Mouse (Mus musculus) hindbrain, embryonic 10.5 days (tissue): ENCODE data around the gene Rap2b. TPM values are rescaled to one million over a fixed set of nuclear protein-coding genes. Genes with fewer than 3 reads are reported as not detected.

Experiments used
- DNase-seq: peaks from one replicate; pipeline ENCODE4 v3.0.0-alpha.2; 2017; ENCODE audit warnings: low spot score
- H3K27ac ChIP-seq: fragments of 300-500 bp; sonication (generic); 2 replicates; pipeline ENCODE4 v1.5.1; 2016; ENCODE audit warnings: mild to moderate bottlenecking, moderate library complexity
- H3K27me3 ChIP-seq: fragments of 300-500 bp; sonication (generic); 2 replicates; pipeline ENCODE4 v1.6.1; 2016; ENCODE audit warnings: mild to moderate bottlenecking; ENCODE audit not compliant: poor library complexity, insufficient read depth, severe bottlenecking
- H3K36me3 ChIP-seq: fragments of 300-500 bp; sonication (generic); 2 replicates; pipeline ENCODE4 v1.6.1; 2016; ENCODE audit warnings: mild to moderate bottlenecking, moderate library complexity
- H3K4me1 ChIP-seq: fragments of 300-500 bp; sonication (generic); replicated peaks from 2 replicates; pipeline ENCODE4 v1.6.1; 2016; ENCODE audit warnings: mild to moderate bottlenecking
- H3K4me3 ChIP-seq: fragments of 300-500 bp; sonication (generic); 2 replicates; pipeline ENCODE4 v1.5.1; 2016; ENCODE audit warnings: mild to moderate bottlenecking, moderate library complexity
- H3K9me3 ChIP-seq: fragments of 300-500 bp; sonication (generic); 2 replicates; pipeline ENCODE4 v1.6.1; 2016; ENCODE audit warnings: mild to moderate bottlenecking, moderate library complexity
- WGBS: fragments of 180-500 bp; shearing (Covaris S2); methylation state at CpG from one replicate; pipeline ENCODE4 v1.1.7; 2016; 5-methylcytosine and 5-hydroxymethylcytosine counted together
- polyA plus RNA-seq: library from polyadenylated mRNA; unstranded; fragments of >200 nt; fragmentation: Nextera tagmentation; extraction: Ambion mirVana; gene quantifications from 2 replicates; pipeline ENCODE4 v1.2.1, GENCODE M21; 2016

The Rap2b gene
- polyA plus RNA-seq, 1 experiment from 2014 or later = 10.8 TPM

DNA sequence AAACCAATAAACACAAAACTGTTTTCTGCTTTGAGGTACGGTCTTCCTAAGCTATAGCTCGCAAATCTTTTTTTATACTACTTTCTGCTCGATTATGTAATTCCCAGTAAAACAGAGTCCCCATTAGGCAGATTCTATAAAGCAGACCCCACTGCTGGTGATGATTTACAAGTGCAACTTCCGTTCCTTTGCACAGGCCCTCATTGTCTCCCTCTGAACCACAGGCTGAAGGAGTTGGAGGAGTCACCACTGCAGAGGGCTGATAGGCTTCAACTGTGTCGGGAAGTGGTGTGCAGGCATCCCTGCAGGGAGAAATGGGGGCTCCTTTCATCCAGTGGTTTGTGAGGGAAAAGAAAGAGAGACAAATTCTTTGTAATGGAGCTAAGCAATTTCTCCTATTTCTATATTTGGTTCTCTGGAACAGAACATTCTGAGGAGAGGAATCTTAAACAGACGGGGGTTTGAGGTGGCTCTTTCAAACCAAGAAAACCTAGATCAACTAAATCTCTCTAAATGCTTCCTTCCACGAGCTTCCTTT lies 2.6 kb upstream of the Rap2b start:
- Histone ChIP-seq H3K36me3 (no peaks in the 10 kb centered on the region), H3K4me3 (no peak overlapping the region), H3K9me3 (no peaks in the 10 kb centered on the region), H3K4me1 (peaks cover 4% of the 10 kb centered on the region; the same call in 1 of the 2 replicates), H3K27ac (no peak overlapping the region), H3K27me3 (no peaks in the 10 kb centered on the region)
- no peak for DNase-seq
- WGBS = 65% methylated on average over 7 of the region's 7 CpGs

- no peak for DNase-seq
- H3K27me3 ChIP-seq = no peaks in the 10 kb centered on the region
- peak overlapping the region; percentile 96 for H3K27ac ChIP-seq
- peak overlapping the region; percentile 70 for H3K4me3 ChIP-seq
- WGBS = 8% methylated on average over 9 of the region's 9 CpGs
- no peaks in the 10 kb centered on the region for H3K36me3 ChIP-seq
- peaks cover 22% of the 10 kb centered on the region for H3K4me1 ChIP-seq
- no peaks in the 10 kb centered on the region for H3K9me3 ChIP-seq
Observed at GRCm38 (mm10) chr3:61362821-61363160, 1.4 kb downstream of the Rap2b start.

GRCm38 (mm10) chr3:61363161-61363988 lies 1.9 kb downstream of the Rap2b start:
- Histone ChIP-seq H3K4me3 (peak overlapping the region; percentile 70), H3K27me3 (no peaks in the 10 kb centered on the region), H3K9me3 (no peaks in the 10 kb centered on the region), H3K36me3 (peaks cover under 1% of the 10 kb centered on the region; the same call in 1 of the 2 replicates), H3K27ac (peak overlapping the region; percentile 96), H3K4me1 (peaks cover 27% of the 10 kb centered on the region)
- whole genome bisulfite sequencing = under 1% methylated on average over 30 of the region's 30 CpGs
- DNase-seq = peak; percentile 95

DNA sequence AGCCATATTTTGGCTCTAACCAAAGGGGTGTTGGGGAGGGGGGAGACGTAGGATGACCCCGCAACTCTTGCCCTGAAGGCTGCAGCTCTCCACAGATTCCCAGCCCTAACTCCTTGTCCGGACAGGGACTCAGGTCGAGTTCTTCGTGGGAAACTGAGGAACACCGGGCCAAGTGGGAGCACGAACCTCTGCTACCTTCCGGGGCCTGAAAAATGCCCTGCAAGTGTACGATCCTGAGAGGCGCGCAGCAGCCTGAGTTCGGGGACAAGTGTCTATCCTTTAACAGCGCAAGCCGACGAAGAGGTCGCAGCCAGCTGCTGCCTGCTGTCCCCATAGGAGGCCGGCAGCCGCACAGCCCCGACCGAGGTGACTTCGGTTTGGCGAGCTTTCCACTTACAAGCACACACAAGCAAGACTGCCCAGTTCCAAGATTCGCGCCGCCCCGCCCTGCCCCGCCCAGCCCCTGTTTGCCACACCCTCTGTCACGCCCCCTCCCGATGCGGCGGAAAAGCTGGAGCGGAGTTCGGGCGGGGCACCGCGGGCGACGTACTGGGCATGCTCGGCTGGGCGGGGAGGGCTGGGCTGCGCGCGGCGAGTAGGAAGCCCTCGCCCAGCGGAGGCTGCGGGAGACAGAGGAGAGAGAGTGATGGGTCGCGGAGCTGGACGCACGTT lies 2.7 kb downstream of the Rap2b start:
- Histone ChIP-seq H3K9me3 (no peaks in the 10 kb centered on the region), H3K4me1 (peaks cover 31% of the 10 kb centered on the region), H3K36me3 (peaks cover 8% of the 10 kb centered on the region; the same call in 1 of the 2 replicates), H3K27ac (peak overlapping the region; percentile 96), H3K4me3 (peak overlapping the region; percentile 70), H3K27me3 (no peaks in the 10 kb centered on the region)
- WGBS = under 1% methylated on average over 51 of the region's 51 CpGs
- DNase-seq = peak; percentile 96

- Histone ChIP-seq H3K4me1 (peaks cover 31% of the 10 kb centered on the region), H3K27me3 (no peaks in the 10 kb centered on the region), H3K9me3 (no peaks in the 10 kb centered on the region), H3K4me3 (peak overlapping the region; percentile 70), H3K27ac (peak overlapping the region; percentile 96), H3K36me3 (peaks cover 9% of the 10 kb centered on the region; the same call in 1 of the 2 replicates)
- WGBS = under 1% methylated on average over 33 of the region's 33 CpGs
- DNase-seq = no peak
Observed at GRCm38 (mm10) chr3:61364661-61364977, 3.2 kb downstream of the Rap2b start.

DNA sequence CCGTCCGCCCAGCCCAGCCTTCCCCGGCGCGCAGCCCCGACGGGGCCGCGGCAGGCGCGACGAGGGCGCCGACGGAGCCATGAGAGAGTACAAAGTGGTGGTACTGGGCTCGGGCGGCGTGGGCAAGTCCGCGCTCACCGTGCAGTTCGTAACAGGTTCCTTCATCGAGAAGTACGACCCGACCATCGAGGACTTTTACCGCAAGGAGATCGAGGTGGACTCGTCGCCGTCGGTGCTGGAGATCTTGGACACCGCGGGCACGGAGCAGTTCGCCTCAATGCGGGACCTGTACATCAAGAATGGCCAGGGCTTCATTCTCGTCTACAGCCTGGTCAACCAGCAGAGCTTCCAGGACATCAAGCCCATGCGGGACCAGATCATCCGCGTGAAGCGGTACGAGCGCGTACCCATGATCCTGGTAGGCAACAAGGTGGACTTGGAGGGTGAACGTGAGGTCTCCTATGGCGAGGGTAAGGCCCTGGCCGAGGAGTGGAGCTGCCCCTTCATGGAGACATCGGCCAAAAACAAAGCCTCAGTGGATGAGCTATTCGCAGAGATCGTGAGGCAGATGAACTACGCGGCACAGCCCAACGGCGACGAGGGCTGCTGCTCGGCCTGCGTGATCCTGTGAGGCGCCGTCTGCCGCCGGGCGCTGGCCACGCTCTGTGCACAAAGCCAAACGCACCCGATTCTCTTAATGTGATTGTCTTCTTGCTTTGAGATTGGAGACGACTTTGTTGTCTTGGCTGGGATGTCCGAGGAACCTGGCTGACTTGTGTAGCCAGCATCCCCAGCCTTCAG lies 3.7 kb downstream of the Rap2b start:
- no peaks in the 10 kb centered on the region for H3K9me3 ChIP-seq
- under 1% methylated on average over 68 of the region's 68 CpGs for WGBS
- no peaks in the 10 kb centered on the region for H3K27me3 ChIP-seq
- peak overlapping the region; percentile 96 for H3K27ac ChIP-seq
- DNase-seq = peak; percentile 60
- peaks cover 9% of the 10 kb centered on the region; the same call in 1 of the 2 replicates for H3K36me3 ChIP-seq
- peak overlapping the region; percentile 70 for H3K4me3 ChIP-seq
- peaks cover 31% of the 10 kb centered on the region for H3K4me1 ChIP-seq

DNA sequence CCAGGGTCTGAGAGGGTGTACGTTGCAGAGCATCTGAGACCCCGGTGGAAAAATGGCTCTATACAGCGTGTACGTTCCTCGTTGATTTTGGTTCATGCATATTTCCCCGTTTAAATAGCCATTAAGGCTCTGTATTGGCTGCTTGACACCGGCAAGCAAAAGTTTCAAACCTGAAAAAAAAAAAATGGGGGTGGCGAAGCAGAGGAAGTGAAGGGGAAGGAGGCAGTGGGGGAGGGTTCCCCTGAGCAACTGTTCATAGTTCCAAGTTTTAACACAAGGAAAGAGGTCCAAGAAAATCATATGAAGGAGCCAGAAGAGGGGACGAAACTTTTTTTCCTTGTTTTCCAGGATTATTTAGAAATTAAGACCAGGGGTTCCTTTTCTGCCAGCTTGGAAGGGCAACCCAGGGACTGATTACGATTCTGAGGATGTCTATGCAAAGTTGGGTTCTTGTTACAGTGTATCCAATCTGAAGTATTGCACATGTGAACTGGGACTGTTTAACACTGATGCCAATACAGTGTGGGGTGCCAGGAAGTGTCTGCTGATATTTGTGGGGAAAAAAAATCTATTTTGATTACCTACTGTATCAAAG lies 4.4 kb downstream of the Rap2b start, which contains the start of gene B430305J03Rik:
Gene B430305J03Rik, minus strand, starts transcription at position 173 of the 595 bp plus-strand sequence.
- H3K9me3 ChIP-seq = no peaks in the 10 kb centered on the region
- DNase-seq = no peak
- peak within 1 kb of the TSS; percentile 70 for H3K4me3 ChIP-seq
- H3K4me1 ChIP-seq = peaks cover 31% of the 10 kb centered on the region
- H3K36me3 ChIP-seq = peaks cover 9% of the 10 kb centered on the region; the same call in 1 of the 2 replicates
- H3K27me3 ChIP-seq = no peaks in the 10 kb centered on the region
- peak within 1 kb of the TSS; percentile 96 for H3K27ac ChIP-seq
- 4% methylated on average over 10 of the region's 10 CpGs for WGBS

DNA sequence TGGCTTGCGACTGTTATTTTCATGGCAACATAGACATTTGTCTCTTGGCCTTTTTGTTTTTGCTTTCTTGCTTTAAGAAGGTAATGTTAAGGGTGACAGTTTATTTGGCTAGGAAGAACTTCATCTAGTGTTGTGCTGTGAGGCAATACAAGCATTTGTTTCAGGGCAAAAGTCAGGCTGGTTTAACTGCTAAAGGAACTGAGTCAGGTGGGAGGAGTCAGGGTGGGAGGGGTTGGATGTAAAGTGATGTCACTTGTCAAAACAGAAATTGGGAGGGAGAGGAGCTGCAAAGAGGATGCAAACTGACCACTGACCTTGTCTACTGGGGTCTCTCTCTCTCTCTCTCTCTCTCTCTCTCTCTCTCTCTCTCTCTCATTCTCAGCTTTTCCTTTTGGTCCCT lies 7.0 kb downstream of the Rap2b start:
- WGBS = 89% methylated on average over 1 of the region's 1 CpGs
- Histone ChIP-seq H3K9me3 (no peaks in the 10 kb centered on the region), H3K36me3 (peaks cover 9% of the 10 kb centered on the region; the same call in 1 of the 2 replicates), H3K27me3 (no peaks in the 10 kb centered on the region), H3K27ac (no peak overlapping the region), H3K4me3 (no peak overlapping the region), H3K4me1 (peaks cover 27% of the 10 kb centered on the region)
- DNase-seq = no peak

GRCm38 (mm10) chr3:61376001-61376400 lies 14.6 kb downstream of the Rap2b start:
- Histone ChIP-seq H3K36me3 (no peaks in the 10 kb centered on the region), H3K27me3 (no peaks in the 10 kb centered on the region), H3K27ac (no peak overlapping the region), H3K4me1 (no peaks in the 10 kb centered on the region), H3K4me3 (no peak overlapping the region), H3K9me3 (no peaks in the 10 kb centered on the region)
- WGBS = 92% methylated on average over 8 of the region's 8 CpGs
- DNase-seq = no peak

- Histone ChIP-seq H3K9me3 (no peaks in the 10 kb centered on the region), H3K36me3 (no peaks in the 10 kb centered on the region), H3K27ac (no peak overlapping the region), H3K4me3 (no peak overlapping the region), H3K4me1 (no peaks in the 10 kb centered on the region), H3K27me3 (no peaks in the 10 kb centered on the region)
- no peak for DNase-seq
- WGBS = 85% methylated on average over 4 of the region's 4 CpGs
Observed at GRCm38 (mm10) chr3:61386368-61386767, 24.9 kb downstream of the Rap2b start.

DNA sequence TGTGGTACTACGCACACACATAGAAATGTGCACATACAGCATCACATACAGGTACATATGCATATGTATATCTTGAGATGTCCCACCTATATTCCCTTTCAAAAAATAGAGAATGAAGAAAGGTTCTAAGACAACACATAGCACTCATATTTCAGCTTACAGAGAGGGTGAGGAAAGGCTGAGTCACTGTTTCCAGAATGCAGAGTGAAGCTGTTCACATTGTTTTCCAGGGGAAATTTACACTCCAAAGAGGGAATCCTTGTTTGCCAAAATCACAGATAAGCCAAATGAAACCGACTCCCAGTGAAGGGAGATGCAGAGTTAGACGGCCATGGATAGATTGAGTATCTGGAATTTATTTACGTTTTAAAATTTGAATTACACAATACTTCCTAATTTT lies 30.1 kb downstream of the Rap2b start:
- DNase-seq = no peak
- WGBS = 84% methylated on average over 4 of the region's 4 CpGs
- no peak overlapping the region for H3K4me3 ChIP-seq
- no peak overlapping the region for H3K27ac ChIP-seq
- no peaks in the 10 kb centered on the region for H3K27me3 ChIP-seq
- H3K9me3 ChIP-seq = no peaks in the 10 kb centered on the region
- no peaks in the 10 kb centered on the region for H3K36me3 ChIP-seq
- H3K4me1 ChIP-seq = peaks cover 12% of the 10 kb centered on the region

GRCm38 (mm10) chr3:61392881-61393280 lies 31.4 kb downstream of the Rap2b start:
- 81% methylated on average over 1 of the region's 1 CpGs for WGBS
- no peak for DNase-seq
- H3K36me3 ChIP-seq = no peaks in the 10 kb centered on the region
- H3K27me3 ChIP-seq = no peaks in the 10 kb centered on the region
- H3K4me1 ChIP-seq = peaks cover 19% of the 10 kb centered on the region
- no peak overlapping the region for H3K4me3 ChIP-seq
- H3K27ac ChIP-seq = no peak overlapping the region
- no peaks in the 10 kb centered on the region for H3K9me3 ChIP-seq
